Mouse (Mus musculus) bone marrow macrophage, adult 2 months (primary cell): ENCODE results near the gene 4931409K22Rik.

Experiments
- CTCF ChIP-seq: IDR thresholded peaks from 2 replicates; pipeline ENCODE4 v1.5.1; 2012; ENCODE audit warnings: low read depth, mild to moderate bottlenecking, low read length, moderate library complexity
- POLR2A ChIP-seq: IDR thresholded peaks from 2 replicates; pipeline ENCODE4 v1.6.1; 2012; ENCODE audit warnings: mild to moderate bottlenecking, low read depth, low read length, borderline replicate concordance

- TF ChIP-seq POLR2A = no peak
- no peak for TF ChIP-seq CTCF
Measured at GRCm38 (mm10) chr5:24527780-24528179, 28.8 kb downstream of the 4931409K22Rik start.
